Mouse (Mus musculus): ENCODE measurements at regions not wholly inside any gene's neighbourhood (a gene's known extent, or its start where the extent isn't known, plus 50 kb on each side); places are given as distances from the start of the nearest gene placed in this dataset.

- TF ChIP-seq POLR2A (IDR thresholded peaks at IDR 0.05; ENCODE audit: borderline replicate concordance, insufficient read depth, low read length), result no peak
- TF ChIP-seq CTCF (IDR thresholded peaks at IDR 0.05; ENCODE audit: borderline replicate concordance, insufficient read depth, low read depth, low read length), result no peak
Measured at GRCm38 (mm10) chr7:117777921-117778320, 338.1 kb downstream of the Rps15a start.
